In genomic region chr16:59683434-59683833, GRCm38 (mm10) we compare ENCODE assay signal across 9 mouse cellular contexts. TPM values are rescaled to one million over a fixed set of nuclear protein-coding genes. Genes with fewer than 3 reads are reported as not detected.
DNase-seq lines count a peak whose midpoint lies in the region; ATAC-seq and TF ChIP-seq lines count a peak whose summit lies in the region.
"Had no signal": no experiment of that assay in that cellular context is flagged by ENCODE, and none has a peak within 500 bp of the region (broad histone marks: within the 10 kb centered on the region; RNA-seq: fewer than 3 reads in every experiment).

No protein-coding gene starts in this region.

- H3K27me3 ChIP-seq in liver, postnatal 0 days (ENCODE audit: insufficient read depth, low read length) = no peaks in the 10 kb centered on the region
- H3K27me3 ChIP-seq: heart, embryonic 15.5 days had no signal

- no peak overlapping the region for H3K4me2 ChIP-seq in liver, postnatal 0 days (ENCODE audit: low read depth, low read length)
- H3K4me2 ChIP-seq: heart, embryonic 15.5 days had no signal

- no peak overlapping the region for H3K27ac ChIP-seq in liver, postnatal 0 days (ENCODE audit: low read depth)
- H3K27ac ChIP-seq: heart, embryonic 15.5 days had no signal

- H3K4me3 ChIP-seq in liver, postnatal 0 days (ENCODE audit: low read depth, low read length) = no peak overlapping the region
- H3K4me3 ChIP-seq: heart, embryonic 15.5 days had no signal

- no peak for TF ChIP-seq EP300 in liver, postnatal 0 days (IDR thresholded peaks at IDR 0.05; ENCODE audit: low read depth)

- ATAC-seq in CD4-positive, CD25-positive, alpha-beta regulatory T cell, adult 4 months = peak; percentile 74
- no peak for ATAC-seq in liver, postnatal 0 days
- ATAC-seq in neutrophil, adult 5-6 weeks (ENCODE audit: extremely low read depth, insufficient number of reproducible peaks, low FRiP score, poor library complexity, severe bottlenecking) = peak; percentile 51; the same call in 1 of the 2 replicates

- H3K9me3 ChIP-seq in liver, postnatal 0 days (ENCODE audit: low read length) = no peaks in the 10 kb centered on the region
- H3K9me3 ChIP-seq: heart, embryonic 15.5 days had no signal

- DNase-seq in adrenal gland, postnatal 14 days = peak; percentile 81
- DNase-seq in embryo, embryonic 9.5 days (ENCODE audit: extremely low spot score) = peak; percentile 61
- DNase-seq in heart, postnatal 14 days = peak; percentile 44 to 79
- peak; percentile 57 to 80 for DNase-seq in kidney, postnatal 36 days
- DNase-seq in liver, postnatal 0 days = peak; percentile 60
- DNase-seq in thymus, postnatal 14 days = peak; percentile 45

- 7% methylated on average over 8 of the region's 8 CpGs for WGBS in liver, postnatal 0 days (ENCODE audit: insufficient replicate concordance)

- no peaks in the 10 kb centered on the region for H3K4me1 ChIP-seq in liver, postnatal 0 days (ENCODE audit: insufficient read depth)
- H3K4me1 ChIP-seq: heart, embryonic 15.5 days had no signal

- TF ChIP-seq CTCF in liver, postnatal 0 days (IDR thresholded peaks at IDR 0.05; ENCODE audit: low read depth) = peak; percentile 88

- no peaks in the 10 kb centered on the region for H3K36me3 ChIP-seq in liver, postnatal 0 days (replicated peaks; ENCODE audit: insufficient read depth, low read length)
- H3K36me3 ChIP-seq: heart, embryonic 15.5 days had no signal

- intact Hi-C loops in heart, postnatal 14 days (cut with DNase I) = loop anchor here (10.0 kb wide), 1 partner anchor 851 kb away; no protein-coding TSS in a partner anchor

- H3K9ac ChIP-seq in liver, postnatal 0 days (replicated peaks) = no peak overlapping the region
- H3K9ac ChIP-seq: heart, embryonic 15.5 days had no signal

RNA-seq across cellular contexts. Expression of gene Arl6, which starts 44.2 kb away (rescaled TPM):
- polyA plus RNA-seq in CD4-positive, CD25-positive, alpha-beta regulatory T cell, adult 4 months (2017; shearing (Covaris generic)) = 1 to 10 TPM; 4.8 to 5.5 TPM
- 8.0 and 9.4 TPM in 2 replicates for total RNA-seq in adrenal gland, postnatal 14 days (2021)
- total RNA-seq in heart, postnatal 14 days (2021) = 1 to 10 TPM; 4.9 to 6.3 TPM
- polyA plus RNA-seq in liver, postnatal 0 days (2015; fragmentation: Nextera tagmentation; extraction: Ambion mirVana) = 3.3 and 3.4 TPM in 2 replicates
- 0.58 and 2.7 TPM in 2 replicates for total RNA-seq in neutrophil, adult 5-6 weeks (2017)
